Mouse (Mus musculus) neural tube, embryonic 11.5 days (tissue): ENCODE results near the gene Khdc1c. TPM values are rescaled to one million over a fixed set of nuclear protein-coding genes. Genes with fewer than 3 reads are reported as not detected.

Experiments
- ATAC-seq: fragments of 200-750 bp; cut with Nextera tagmentation; 2 replicates; pipeline ENCODE4 v1.8.0; 2017; ENCODE audit warnings: moderate number of reproducible peaks, mild to moderate bottlenecking, moderate TSS enrichment, moderate library complexity; ENCODE audit not compliant: insufficient read depth, low FRiP score, low TSS enrichment
- DNase-seq: peaks from one replicate; pipeline ENCODE4 v3.0.0-alpha.2; 2015; ENCODE audit warnings: low spot score
- H3K27ac ChIP-seq: fragments of 300-500 bp; sonication (generic); 2 replicates; pipeline ENCODE4 v1.5.1; 2014; ENCODE audit warnings: low read depth, mild to moderate bottlenecking, low read length
- H3K27me3 ChIP-seq: fragments of 300-500 bp; sonication (generic); 2 replicates; pipeline ENCODE4 v1.6.1; 2014; ENCODE audit warnings: mild to moderate bottlenecking, low read length, mixed read lengths; ENCODE audit not compliant: control insufficient read depth, insufficient read depth
- H3K36me3 ChIP-seq: fragments of 300-500 bp; sonication (generic); 2 replicates; pipeline ENCODE4 v1.6.1; 2014; ENCODE audit warnings: mild to moderate bottlenecking, low read length, moderate library complexity, mixed read lengths; ENCODE audit not compliant: control insufficient read depth, insufficient read depth
- H3K4me1 ChIP-seq: fragments of 300-500 bp; sonication (generic); 2 replicates; pipeline ENCODE4 v1.6.1; 2014; ENCODE audit warnings: low read length, mixed read lengths; ENCODE audit not compliant: control insufficient read depth, insufficient read depth
- H3K4me2 ChIP-seq: fragments of 300-500 bp; sonication (generic); 2 replicates; pipeline ENCODE4 v1.6.1; 2014; ENCODE audit warnings: low read depth, mild to moderate bottlenecking, moderate library complexity
- H3K4me3 ChIP-seq: fragments of 300-500 bp; sonication (generic); 2 replicates; pipeline ENCODE4 v1.5.1; 2014; ENCODE audit warnings: low read depth, low read length
- H3K9ac ChIP-seq: fragments of 300-500 bp; sonication (generic); 2 replicates; pipeline ENCODE4 v1.6.1; 2014; ENCODE audit warnings: mild to moderate bottlenecking, low read length
- H3K9me3 ChIP-seq: fragments of 300-500 bp; sonication (generic); 2 replicates; pipeline ENCODE4 v1.6.1; 2016; ENCODE audit warnings: low read length; ENCODE audit not compliant: control insufficient read depth
- WGBS: fragments of 180-500 bp; shearing (Covaris S2); extraction: QIAGEN DNeasy Blood & Tissue Kit; methylation state at CpG from one replicate; pipeline ENCODE4 v1.1.7; 2014; 5-methylcytosine and 5-hydroxymethylcytosine counted together
- polyA plus RNA-seq: library from polyadenylated mRNA; unstranded; fragments of >200 nt; fragmentation: Nextera tagmentation; extraction: Ambion mirVana; gene quantifications from 2 replicates; pipeline ENCODE4 v1.2.1, GENCODE M21; 2014

Gene Khdc1c
- polyA plus RNA-seq, 1 experiment from 2014 or later = not detected

DNA sequence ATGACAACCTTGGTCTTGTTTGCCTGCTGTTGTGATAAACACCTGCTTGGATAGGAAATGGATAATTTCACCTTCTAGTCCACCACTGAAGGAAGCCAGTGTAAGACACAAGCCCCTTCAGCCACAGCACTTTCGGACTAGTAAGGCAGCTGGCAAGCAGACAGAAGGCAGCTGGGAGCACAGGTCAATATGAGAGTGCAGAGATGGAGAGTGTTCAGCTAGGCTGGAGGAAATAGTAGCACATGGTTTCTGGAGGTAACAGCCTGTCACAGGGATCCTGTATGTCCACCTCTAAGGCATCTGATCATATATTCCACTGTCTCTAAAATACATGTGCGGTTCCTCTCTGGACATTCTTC, 44.0 kb downstream of the Khdc1c start:
- Histone ChIP-seq H3K4me2 (no peak overlapping the region), H3K27me3 (no peaks in the 10 kb centered on the region), H3K9ac (no peak overlapping the region), H3K4me1 (no peaks in the 10 kb centered on the region), H3K9me3 (no peaks in the 10 kb centered on the region), H3K4me3 (no peak overlapping the region), H3K27ac (no peak overlapping the region), H3K36me3 (no peaks in the 10 kb centered on the region)
- WGBS = 85% methylated on average over 2 of the region's 2 CpGs
- DNase-seq (no peak), ATAC-seq (no peak)

DNA sequence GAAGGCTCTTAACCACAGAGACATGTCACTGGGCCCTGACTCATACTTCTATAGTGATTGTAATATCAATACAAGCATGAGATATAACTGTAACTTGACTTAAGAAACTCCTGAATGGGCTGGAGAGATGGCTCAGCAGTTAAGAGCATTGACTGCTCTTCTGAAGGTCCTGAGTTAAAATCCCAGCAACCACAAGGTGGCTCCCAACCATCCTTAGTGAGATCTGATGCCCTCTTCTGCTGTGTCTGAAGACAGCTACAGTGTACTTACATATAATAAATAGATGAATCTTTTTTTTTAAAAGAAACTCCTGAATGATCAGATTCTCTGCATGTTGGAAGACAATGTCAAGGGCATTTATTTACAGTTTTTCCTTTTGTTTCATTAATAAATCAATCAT, 51.2 kb downstream of the Khdc1c start:
- ATAC-seq (no peak), DNase-seq (peak; percentile 28)
- Histone ChIP-seq H3K4me2 (no peak overlapping the region), H3K4me3 (no peak overlapping the region), H3K27ac (no peak overlapping the region), H3K36me3 (no peaks in the 10 kb centered on the region), H3K27me3 (no peaks in the 10 kb centered on the region), H3K4me1 (no peaks in the 10 kb centered on the region), H3K9me3 (no peaks in the 10 kb centered on the region), H3K9ac (no peak overlapping the region)

Other genes with a start within 250 kb of the Khdc1c start
- gene Tmem14a, start 149.8 kb upstream of the Khdc1c start, polyA plus RNA-seq = 11.3 and 11.9 TPM in 2 replicates
- gene Gsta3, start 127.7 kb upstream of the Khdc1c start, polyA plus RNA-seq = 0.31 and 0.48 TPM in 2 replicates
- not detected in 2 replicates for gene Khdc1a, start 18.7 kb upstream of the Khdc1c start, polyA plus RNA-seq
- gene Khdc1b, start 15.2 kb downstream of the Khdc1c start, polyA plus RNA-seq = not detected in 2 replicates